Mouse (Mus musculus) central nervous system, embryonic 11.5 days (tissue): ENCODE data around the gene Mapre1. TPM values are rescaled to one million over a fixed set of nuclear protein-coding genes. Genes with fewer than 3 reads are reported as not detected.

Experiments
- polyA plus RNA-seq: library from polyadenylated mRNA; depleted of rRNA; stranded (reverse); fragments of >200 nt; gene quantifications from 2 replicates; pipeline ENCODE4 v1.2.3, GENCODE M21; 2012; rRNA removed

Gene Mapre1
- 61.4 and 80.7 TPM in 2 replicates for polyA plus RNA-seq

GRCm38 (mm10) chr2:153740500-153741436 is at the start of gene Mapre1:
Gene Mapre1, plus strand, starts transcription at chr2:153741274.

GRCm38 (mm10) chr2:153696352-153696751 is 44.7 kb upstream of the Mapre1 start, which contains the start of gene Dnmt3c:
Gene Dnmt3c, plus strand, starts transcription at chr2:153696652.

GRCm38 (mm10) chr2:153779394-153779981 is 38.4 kb downstream of the Mapre1 start, which contains the start of gene Efcab8:
Gene Efcab8, plus strand, starts transcription at chr2:153779931.

Other genes with a start within 250 kb of the Mapre1 start
- not detected in 2 replicates for gene 4930404H24Rik, start 248.5 kb upstream of the Mapre1 start, polyA plus RNA-seq
- gene Nol4l, start 211.3 kb upstream of the Mapre1 start, polyA plus RNA-seq = 24.5 and 37.1 TPM in 2 replicates
- 34.1 and 42.9 TPM in 2 replicates for gene Commd7, start 108.5 kb upstream of the Mapre1 start, polyA plus RNA-seq
- gene Dnmt3b, start 91.8 kb upstream of the Mapre1 start, polyA plus RNA-seq = 10.0 and 10.2 TPM in 2 replicates
- gene Dnmt3c, start 44.6 kb upstream of the Mapre1 start, polyA plus RNA-seq = 0.11 and 0.20 TPM in 2 replicates
- gene Efcab8, start 38.7 kb downstream of the Mapre1 start, polyA plus RNA-seq = 0.08 and 0.19 TPM in 2 replicates
- not detected in 2 replicates for gene Sun5, start 129.8 kb downstream of the Mapre1 start, polyA plus RNA-seq
- 0.05 TPM in 1 of 2 replicates, not detected in the other for gene Bpifb2, start 133.8 kb downstream of the Mapre1 start, polyA plus RNA-seq
- gene Bpifb6, start 159.1 kb downstream of the Mapre1 start, polyA plus RNA-seq = 0.04 TPM in 1 of 2 replicates, not detected in the other
- gene Bpifb3, start 177.0 kb downstream of the Mapre1 start, polyA plus RNA-seq = not detected in 2 replicates
- not detected in 2 replicates for gene Bpifb4, start 196.9 kb downstream of the Mapre1 start, polyA plus RNA-seq
- not detected in 2 replicates for gene Bpifa6, start 233.7 kb downstream of the Mapre1 start, polyA plus RNA-seq